Mouse (Mus musculus) urinary bladder, postnatal 4 days (tissue): ENCODE data around the gene Il11.
"Not testable (repeated sequence)": the region's sequence is repeated elsewhere in the genome, so short reads cannot be mapped to it uniquely, and the experiment has no call there.

Experiments
- DNase-seq, 2 experiments: peaks; one replicate each; pipeline ENCODE4 v3.0.0; 2021 to 2022; ENCODE audit warnings: low spot score in 2 of 2

The Il11 gene

DNA sequence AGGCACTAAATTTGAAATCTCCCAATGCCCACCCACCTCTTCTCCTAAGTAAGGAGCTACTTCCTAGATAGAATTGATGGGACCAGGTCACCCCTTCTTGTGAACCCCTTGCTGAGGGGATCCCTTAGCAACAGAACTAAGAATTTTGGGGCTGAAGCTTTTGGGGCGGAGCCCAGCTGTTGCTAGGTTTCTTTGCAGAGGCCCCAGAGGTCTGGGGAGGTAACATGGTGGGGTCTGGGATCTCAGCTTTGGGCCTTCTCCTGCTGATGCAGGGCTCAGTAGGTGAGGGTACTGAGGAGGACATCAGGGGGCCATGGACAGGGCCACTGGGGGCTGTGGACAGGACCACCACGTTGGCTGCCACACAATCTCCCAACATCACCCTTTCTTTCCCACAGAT is at the start of gene Il11, which contains the start of gene Tmem190:
Il11 (minus strand) TSS at position 101 of the 400 bp plus-strand sequence.
Tmem190 (plus strand) TSS at position 179 of the 400 bp plus-strand sequence.
- no peak for DNase-seq

DNA sequence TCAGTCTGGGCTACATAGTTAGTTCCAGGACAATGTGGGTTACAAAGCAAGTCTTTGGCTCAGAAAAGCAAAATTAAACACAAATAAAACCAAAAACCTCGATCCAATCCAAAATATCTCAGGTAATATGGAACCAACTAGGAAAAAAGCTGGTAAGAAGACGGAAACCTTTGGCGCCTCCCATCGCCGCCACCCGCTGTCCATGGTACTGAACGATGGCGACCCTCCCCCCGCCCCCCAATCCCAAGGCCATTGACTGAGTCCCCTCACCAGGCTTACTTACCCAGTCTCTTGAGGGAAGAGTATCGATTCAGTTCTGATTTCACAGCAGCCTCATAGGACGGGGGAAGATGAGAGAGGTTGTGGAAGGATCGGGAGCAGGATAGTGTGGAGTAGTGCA is 47.8 kb upstream of the Il11 start:
- no peak for DNase-seq

DNA sequence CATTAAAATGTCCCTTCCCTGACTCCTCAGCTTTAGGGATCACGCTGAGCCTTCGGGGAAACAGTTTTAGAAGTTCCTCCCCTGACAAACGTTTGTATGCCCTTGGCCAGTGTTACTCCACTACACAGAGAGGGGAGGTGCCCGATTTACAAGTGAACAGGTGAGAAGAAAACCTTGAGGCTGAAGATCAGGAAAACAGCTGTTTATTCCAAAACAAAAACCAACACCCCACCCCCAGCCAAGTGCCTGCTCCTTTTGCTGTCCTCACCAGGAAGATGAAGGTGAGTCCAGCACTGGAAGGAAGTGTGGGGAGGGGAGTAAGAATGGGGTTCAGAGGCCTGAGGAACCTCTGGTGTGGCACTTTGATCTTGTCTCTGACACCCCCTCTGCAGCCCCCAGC is 42.7 kb upstream of the Il11 start:
- DNase-seq, result no peak

DNA sequence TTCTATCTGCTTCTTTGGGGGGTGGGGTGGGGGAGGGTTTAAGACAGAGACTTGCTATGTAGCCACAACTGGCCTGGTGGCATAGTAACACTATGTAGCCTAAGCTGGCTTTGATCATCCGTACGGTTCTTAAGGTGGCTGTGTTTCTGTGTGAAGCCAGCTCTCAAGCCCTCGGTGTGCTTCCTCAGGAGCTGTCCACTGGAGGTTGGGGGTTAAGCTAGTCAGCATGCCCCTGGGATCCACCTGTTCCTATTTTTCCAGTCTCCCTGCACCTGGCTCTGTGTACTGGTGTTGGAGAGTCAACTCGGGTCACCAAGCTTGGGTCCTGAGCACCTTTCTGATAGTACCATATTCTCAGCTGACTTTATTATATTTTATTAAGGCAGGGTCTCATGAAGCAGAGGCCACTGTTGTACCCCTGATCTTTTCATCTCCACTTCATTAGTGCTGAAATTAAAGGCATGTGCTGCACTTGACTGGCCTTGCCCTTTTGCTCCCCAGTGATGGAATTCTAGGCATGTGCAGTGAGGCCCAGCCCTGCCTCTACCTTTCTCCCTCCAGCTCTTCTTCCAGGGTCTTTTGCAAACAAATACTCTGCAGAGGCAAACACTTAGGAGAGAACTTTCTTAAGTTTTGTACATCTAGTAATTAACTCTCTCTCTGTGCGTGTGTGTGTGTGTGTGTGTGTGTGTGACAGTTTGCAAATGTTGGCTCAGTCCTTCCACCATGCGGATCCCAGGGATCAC is 39.7 kb upstream of the Il11 start:
- DNase-seq, result no peak

DNA sequence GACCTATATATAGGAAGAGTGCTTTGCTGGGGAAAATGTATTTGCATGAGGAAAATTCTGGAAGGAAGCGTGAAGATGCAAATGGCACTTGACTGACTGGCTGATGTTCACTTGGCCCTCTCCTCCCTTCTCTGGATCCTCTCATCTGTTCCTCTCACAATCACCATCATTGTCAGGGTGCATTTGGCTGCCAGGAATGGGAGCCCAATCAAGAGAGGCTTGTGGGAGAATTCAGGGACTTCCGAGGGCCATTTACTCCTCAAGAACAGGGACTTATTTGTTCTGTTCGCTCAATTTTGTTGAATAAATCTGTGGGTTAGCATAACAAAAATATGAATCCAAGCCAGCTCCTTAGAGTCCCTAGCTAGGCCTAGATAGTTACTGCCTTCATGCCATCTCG is 39.0 kb upstream of the Il11 start:
- no peak for DNase-seq

DNA sequence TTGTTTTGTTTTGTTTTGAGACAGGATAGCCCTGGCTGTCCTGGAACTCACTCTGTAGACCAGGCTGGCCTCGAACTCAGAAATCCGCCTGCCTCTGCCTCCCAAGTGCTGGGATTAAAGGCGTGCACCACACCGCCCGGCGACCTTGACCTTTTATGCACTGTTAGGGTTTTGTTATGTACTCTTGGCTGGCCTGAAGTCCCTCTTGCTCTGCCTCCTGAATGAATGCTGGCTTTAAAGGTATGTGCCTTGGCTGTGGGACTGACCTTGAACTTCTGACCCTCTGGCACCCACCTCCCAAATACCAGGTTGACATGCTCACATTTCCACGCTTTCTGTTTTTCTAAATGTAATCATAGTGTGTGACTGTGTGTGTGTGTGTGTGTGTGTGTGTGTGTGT is 38.3 kb upstream of the Il11 start:
- not testable (repeated sequence) for DNase-seq

DNA sequence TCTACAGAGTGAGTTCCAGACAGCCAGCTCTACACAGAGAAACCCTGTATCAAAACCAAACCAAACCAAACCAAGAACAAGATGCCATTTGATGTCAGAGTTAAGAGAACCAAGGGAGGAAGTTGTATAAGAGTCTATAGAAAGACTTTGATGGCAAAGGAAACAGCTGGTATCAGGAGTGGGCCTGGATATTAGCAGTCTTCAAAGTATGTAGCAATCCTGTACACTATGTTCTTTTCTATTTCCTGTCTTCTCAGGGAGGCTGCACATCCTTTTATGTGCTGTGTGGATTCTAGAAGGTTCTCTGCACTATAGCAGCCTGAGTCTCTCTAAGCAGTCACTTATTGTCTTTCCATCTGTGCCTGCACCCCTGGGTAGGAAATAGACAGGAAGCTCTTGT is 33.9 kb upstream of the Il11 start:
- no peak for DNase-seq

DNA sequence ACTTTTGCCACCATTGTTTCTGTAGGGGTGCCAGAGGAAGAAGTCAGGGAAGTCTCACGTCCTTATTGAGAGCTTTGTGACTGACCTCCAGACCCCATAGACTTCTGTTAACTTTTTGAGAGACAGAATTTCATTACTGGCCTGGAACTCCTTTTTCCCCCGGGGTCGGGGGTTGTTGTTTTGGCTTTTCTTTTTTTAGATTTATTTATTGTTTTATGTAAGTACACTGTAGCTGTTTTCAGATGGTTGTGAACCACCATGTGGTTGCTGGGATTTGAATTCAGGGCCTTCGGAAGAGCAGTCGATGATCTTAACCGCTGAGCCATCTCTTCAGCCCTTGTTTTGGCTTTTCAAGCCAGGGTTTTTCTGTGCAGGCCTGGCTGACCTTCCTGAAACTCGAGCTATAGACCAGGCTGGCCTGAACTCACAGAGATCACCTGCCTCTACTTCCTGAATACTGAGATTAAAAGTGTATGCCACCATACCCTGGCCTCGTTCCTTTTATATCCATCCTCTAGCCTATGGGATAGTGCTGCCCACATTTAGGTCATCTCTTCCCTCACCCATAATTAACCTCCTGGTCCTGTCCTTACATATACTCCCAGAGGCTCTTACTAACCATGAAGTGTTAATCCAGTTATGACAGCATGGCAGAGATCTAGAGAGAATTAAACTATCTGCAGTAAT is 30.6 kb upstream of the Il11 start:
- no peak for DNase-seq

DNA sequence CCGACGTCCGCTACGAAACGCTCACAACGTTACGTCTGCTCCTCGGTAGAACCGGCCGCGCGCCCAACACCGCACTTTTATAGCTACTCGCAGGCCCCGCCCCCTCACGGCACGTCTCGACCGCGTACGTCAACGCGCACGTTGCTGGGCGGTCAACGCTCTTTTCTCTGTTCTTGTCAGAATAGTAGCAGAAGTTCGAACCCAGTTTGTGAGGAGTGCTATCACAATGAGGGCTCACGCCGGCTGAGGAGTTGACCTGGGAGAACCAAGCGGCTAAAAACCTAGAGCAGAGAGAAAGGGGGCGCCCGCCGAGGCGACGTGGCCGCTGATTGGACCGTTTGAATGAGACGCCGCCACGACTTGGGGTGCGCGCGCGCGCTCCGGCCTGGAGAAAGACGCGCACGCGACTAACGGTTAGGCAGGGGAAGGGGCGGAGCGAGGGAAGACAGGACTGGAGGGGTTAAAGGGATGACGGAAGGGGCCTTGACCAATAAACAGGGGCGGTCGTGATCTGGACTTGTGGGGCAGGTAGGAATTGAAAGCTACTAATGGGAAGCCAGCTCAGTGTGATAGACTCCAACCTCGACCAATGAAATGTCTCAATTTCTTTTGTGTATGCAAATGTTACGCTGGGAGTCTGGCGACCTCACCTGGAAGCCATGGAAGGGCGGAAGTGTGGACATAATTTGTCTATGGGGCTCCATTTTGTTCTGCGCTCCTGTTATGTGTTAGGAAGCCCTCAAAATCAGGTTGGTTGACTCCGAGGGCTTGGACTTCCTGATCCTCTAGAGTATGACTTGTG is 29.8 kb upstream of the Il11 start, which contains the start of gene Ube2s:
Ube2s (minus strand) TSS at position 288 of the 802 bp plus-strand sequence.
- DNase-seq, result peak; percentile 98 to 99

DNA sequence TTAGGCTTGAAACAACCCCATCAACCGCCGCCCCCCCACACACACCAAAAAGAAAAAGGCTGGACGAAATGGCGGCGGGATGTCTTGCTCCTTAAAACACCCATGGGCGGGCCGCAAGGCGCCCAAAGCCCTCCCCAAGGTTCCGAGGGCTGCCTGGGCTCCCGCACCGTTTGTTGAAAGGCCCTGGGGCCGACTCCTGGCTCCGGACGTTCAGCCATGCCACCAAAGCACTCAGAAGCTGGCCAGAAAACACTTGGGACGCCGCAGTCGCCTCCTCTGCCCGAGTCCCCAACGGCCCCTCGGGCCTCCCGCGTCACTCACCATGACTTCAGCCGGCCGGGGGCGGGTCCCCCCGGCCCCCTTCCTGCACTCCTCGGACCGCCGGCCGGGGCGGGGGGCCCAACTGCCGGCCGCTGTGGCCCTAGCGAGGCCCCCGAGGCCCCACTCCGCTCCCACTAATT is 29.2 kb upstream of the Il11 start:
- DNase-seq, result no peak

DNA sequence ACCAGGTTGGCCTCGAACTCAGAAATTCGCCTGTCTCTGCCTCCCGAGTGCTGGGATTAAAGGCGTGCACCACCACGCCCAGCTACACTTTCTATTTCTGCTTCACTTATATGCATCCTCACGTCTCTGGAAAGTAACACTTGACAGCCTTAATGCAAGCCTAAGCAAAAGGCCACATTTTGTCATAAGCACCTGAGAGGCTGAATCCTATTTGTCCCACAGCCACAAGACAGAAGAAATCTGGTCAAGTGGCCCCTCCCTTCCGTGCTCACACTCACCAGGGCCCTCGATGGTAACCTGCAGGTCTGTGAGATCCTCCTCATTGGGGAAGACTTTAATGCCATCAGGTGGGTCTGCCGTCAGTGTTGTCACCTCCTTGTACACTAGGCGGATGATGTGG is 28.5 kb upstream of the Il11 start:
- DNase-seq, result not testable (repeated sequence)

DNA sequence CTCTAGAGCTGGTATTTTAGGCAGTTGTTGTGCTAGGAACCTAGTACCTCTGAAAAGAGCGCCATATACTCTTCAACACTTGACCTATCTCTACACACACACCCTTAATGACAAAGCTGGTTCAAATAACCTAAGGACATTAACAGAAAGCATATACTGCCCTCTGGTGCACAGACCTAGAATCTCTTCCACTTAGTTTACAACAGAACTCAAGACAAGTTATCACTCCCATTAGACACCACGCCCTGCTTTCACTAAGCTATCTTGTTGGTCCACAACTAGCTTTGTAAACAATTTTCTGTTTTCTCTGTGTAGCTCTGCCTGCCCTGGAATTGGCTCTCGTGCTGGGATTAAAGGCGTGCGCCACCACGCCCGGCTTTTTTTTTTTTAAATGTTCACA is 24.1 kb upstream of the Il11 start:
- no peak for DNase-seq

DNA sequence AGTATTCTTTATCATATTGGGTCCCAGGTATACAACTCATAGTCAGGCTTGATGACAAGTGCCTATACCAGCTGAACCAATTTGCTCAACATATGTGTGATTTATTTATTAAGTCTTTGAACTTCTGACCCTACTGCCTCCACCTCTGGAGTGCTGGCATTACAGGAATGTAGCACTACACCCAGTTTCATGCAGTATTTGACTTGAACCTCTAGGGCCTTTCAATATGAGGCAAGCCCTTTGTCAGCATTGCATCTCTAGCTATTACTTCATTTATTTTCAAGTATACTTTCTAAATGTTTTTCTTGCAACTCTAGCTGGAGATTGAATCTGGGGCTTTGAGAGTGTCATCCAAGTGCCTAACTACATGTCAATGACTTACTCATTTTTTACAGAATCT is 19.6 kb upstream of the Il11 start:
- DNase-seq, result no peak

DNA sequence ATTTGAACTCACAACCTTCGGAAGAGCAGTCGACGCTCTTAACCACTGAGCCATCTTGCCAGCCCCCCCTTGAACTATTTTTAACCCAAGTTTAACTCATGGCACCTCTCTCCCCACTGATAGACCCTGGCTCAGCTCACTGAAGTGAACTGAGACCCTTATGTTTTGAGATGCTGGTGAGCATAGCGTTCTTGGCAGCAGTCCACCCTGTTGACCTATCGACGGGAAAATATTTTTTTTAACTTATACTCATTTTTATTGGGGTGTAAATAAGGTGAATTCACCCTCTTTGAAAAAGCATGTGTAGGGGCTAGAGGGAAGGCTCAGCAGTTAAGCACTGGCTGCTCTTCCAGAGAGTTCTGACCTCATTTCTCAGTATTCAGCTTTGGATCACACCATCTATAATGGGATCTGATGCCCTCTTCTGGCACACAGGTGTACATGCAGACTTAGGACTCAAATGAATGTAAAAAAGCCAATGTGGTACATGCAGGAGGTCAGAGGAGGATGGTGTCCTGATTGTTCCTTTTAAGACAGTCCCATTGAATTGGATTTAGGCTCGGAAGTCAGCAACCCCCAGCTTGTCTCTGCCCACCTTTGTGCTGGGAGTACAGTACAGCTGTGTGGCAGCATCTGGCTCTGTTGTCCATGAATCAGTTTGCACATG is 13.2 kb upstream of the Il11 start:
- no peak for DNase-seq

DNA sequence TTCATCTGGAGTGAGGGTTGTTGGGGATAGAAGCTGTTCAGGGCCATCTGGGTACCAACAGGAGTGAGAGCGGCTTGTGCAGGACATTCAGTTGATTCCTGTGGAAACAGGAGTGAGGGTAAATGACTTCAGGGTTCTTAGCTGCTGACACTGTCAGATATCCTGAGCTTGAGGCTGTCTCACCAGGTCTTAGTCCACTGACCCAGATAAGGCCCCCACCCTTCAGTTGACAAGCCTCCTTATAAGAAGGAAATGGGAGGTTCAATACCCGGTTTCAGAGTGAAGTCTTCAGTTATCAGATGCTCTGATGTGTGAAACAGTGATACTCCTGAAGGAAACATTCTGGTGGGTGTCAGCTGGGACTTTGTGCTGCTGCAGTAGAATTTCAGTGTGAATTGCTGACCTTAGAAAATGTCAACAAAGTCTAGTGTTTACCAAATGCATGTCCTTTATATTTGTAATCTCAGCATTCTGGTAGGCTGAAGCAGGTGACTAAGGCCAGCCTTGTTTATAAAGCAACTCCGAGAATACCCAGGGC is 12.0 kb upstream of the Il11 start:
- DNase-seq, result no peak

DNA sequence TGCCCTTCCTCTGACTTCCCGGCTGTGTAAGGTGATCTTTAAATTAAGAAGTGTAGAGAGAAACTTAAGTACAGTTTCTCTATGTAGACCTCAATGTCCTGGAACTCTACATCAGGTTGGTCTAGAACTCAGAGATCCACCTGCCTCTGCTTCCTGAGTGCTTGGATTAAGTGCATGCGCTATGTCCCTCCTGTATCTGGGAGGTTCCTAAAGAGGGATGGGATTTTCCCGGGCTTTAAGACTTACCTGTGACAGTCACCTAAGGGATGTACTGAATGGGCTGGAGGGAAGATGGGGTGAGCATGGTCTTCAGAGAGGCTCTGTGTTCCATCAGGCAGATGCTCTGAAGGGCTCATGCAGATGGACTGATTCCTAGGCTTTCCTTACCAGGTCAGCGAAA is 11.0 kb upstream of the Il11 start:
- DNase-seq, result no peak

DNA sequence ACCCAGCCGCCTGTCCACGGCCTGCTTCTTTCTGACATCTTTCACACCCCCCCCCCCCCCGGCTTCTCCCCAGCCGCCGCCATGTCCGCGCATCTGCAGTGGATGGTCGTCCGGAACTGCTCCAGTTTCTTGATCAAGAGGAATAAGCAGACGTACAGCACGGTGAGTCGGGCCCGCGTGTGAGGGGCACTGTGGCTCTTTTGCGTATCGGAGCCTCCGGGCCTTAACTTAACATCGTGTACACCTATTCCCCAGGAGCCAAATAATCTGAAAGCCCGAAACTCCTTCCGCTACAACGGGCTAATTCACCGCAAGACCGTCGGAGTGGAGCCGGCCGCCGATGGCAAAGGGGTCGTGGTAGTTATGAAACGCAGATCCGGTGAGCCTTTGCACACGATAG is 10.6 kb upstream of the Il11 start:
- DNase-seq, result not testable (repeated sequence)

DNA sequence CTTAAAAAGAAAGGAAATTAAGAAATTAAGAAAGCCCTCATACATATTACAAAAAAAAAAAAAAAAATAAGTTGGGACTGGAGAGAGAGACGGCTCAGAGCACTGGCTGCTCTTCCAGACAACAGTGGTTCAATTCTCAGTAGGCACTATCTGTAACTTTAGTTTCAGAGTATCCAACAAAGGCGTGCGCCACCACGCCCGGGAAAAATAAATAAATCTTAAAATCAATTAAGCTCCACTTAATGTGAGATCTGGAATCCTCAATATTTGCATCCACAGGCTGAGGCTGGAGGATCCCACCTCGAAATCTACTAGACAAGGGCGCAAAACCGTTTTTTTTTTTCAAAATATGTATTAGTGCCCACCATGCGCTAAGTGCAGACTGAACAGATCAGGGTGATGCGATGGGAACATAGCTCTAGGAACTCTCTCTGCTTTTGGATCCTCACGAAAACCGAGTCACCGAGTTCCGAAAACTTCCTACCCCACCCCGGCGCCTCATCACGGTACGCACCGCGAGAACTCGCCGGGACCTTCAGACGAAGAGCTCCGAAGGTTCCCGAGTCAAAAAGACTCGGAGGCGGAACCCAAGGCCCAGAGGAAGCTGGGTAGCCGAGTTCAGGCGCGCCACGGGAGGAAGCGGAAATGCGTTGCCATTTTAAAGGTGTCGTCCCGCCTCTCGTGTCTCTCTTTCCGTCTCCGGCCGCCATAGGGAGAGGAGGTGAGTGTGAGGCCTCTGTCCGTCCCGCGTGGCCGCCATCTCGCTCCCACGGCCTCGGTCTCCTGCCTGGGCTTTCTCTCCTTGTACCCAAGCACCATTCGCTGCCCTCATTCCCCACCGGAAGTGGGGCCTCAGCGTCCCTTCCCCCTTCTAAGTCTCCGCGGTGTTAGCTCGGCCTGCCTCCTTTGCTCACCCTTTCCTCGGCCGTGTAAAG is 9.9 kb upstream of the Il11 start, which contains the start of gene Rpl28:
Rpl28 (plus strand) TSS at position 597 of the 935 bp plus-strand sequence.
- peak; percentile 94 to 96 for DNase-seq

DNA sequence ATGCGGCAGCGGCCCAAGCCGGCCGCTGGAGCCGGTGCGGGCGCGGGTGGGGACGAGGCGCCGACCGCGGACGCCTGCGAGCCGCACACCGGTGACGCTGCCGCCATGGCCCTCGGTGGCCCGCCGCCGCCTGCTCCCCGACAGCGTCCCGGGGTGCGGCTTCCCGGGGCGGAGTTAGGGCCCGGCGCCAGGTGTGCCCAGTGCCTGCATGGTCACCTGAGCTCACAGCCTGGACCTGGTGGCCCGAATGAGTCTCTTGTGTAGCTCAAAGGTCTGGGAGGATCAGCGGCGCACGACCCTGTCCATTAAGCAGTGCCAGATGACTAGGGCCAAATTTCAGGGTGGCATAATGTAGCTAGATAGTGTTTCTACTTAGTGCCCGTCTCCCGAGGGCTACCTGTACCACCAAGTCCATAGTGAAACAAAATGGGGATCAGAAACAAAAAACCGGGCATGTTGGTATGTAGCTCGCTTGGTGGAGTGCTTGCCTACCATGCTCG is 6.8 kb upstream of the Il11 start, which contains the start of gene Tmem238:
Tmem238 (minus strand) TSS at position 221 of the 500 bp plus-strand sequence.
- peak in 1 of 2 experiments; percentile 57 for DNase-seq
